Mouse (Mus musculus) kidney, adult 2 months (tissue): ENCODE results near the gene Ttc28.

ENCODE experiments used
- CTCF ChIP-seq: fragments of 200-500 bp; conservative IDR thresholded peaks from 2 replicates; pipeline ENCODE4 v1.5.1; 2011; ENCODE audit warnings: low read depth, mild to moderate bottlenecking, control low read depth, low read length, moderate library complexity, mixed read lengths; ENCODE audit not compliant: insufficient read depth, insufficient read length
- POLR2A ChIP-seq: fragments of 200-500 bp; IDR thresholded peaks from one replicate; pipeline ENCODE4 v1.6.1; 2011; ENCODE audit warnings: low read depth, low read length, control low read depth

GRCm38 (mm10) chr5:111317526-111317925, 437.9 kb downstream of the Ttc28 start:
- TF ChIP-seq CTCF (no peak), POLR2A (no peak)
